In the genomic region with DNA sequence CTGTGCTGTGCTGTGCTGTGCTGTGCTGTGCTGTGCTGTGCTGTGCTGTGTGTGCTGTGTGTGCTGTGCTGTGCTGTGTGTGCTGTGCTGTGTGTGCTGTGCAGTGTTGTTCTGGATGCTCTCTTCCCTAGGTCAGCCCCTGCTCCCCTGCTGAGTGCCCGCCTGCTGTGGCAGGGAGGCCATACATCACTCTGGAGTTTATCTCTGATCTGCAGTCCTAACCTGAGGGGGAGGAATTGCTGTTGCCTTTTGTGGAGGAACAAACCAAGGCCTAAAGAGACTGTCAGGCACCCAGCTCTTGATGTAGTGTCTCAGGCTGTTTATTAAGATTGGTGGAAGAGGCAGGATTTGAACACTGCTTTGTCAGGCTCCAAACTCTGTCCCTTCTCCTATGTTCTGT, we compare ENCODE assay signal across 27 mouse cellular contexts. TPM values are rescaled to one million over a fixed set of nuclear protein-coding genes. Genes with fewer than 3 reads are reported as not detected.
DNase-seq lines count a peak whose midpoint lies in the region; ATAC-seq and TF ChIP-seq lines count a peak whose summit lies in the region.
"Had no signal": no experiment of that assay in that cellular context is flagged by ENCODE, and none has a peak within 500 bp of the region (broad histone marks: within the 10 kb centered on the region; RNA-seq: fewer than 3 reads in every experiment).

No protein-coding gene starts in this region.

- no peak for DNase-seq in midbrain, postnatal 0 days (ENCODE audit: low spot score)
- DNase-seq in liver, embryonic 14.5 days (ENCODE audit: low read depth in 3 of 3, low spot score in 3 of 3): peak in 2 of 3 experiments; percentile 41
- no peak for DNase-seq in frontal cortex, postnatal 10 days (ENCODE audit: low spot score in 2 of 2)
- DNase-seq in left cerebral cortex, adult 18-20 months (ENCODE audit: low spot score in 2 of 2): no peak
- no peak for DNase-seq in adrenal gland, adult 8-10 months
- DNase-seq: adrenal gland, adult 2 months; cerebellum, adult 8-10 months; cerebellum, postnatal 36 days; heart, postnatal 4 days; kidney, adult 9 months; kidney, postnatal 14 days; layer of hippocampus, postnatal 36 days; lung, postnatal 4 days; thymus, adult 2 months; thymus, postnatal 4 days had no signal

- H3K27me3 ChIP-seq in midbrain, embryonic 12.5 days: peaks cover 42% of the 10 kb centered on the region
- peaks cover 6% of the 10 kb centered on the region for H3K27me3 ChIP-seq in midbrain, postnatal 0 days (ENCODE audit: insufficient read depth, low read length)
- H3K27me3 ChIP-seq in liver, embryonic 14.5 days (ENCODE audit: control insufficient read depth, insufficient read depth, low read length): peaks cover 32% of the 10 kb centered on the region
- no peaks in the 10 kb centered on the region for H3K27me3 ChIP-seq in midbrain, embryonic 15.5 days (replicated peaks)

- H3K4me2 ChIP-seq in midbrain, embryonic 12.5 days (replicated peaks): no peak overlapping the region
- no peak overlapping the region for H3K4me2 ChIP-seq in midbrain, postnatal 0 days (ENCODE audit: low read depth, low read length, poor library complexity, severe bottlenecking)
- peak overlapping the region; percentile 56; the same call in 1 of the 2 replicates for H3K4me2 ChIP-seq in liver, embryonic 14.5 days (ENCODE audit: low read depth)
- no peak overlapping the region for H3K4me2 ChIP-seq in midbrain, embryonic 15.5 days
- H3K4me2 ChIP-seq: intestine, embryonic 15.5 days; lung, embryonic 15.5 days; neural tube, embryonic 15.5 days had no signal

- no peak for TF ChIP-seq CTCF in midbrain, postnatal 0 days (IDR thresholded peaks at IDR 0.05)
- no peak for TF ChIP-seq CTCF in liver, embryonic 14.5 days (IDR thresholded peaks at IDR 0.05; ENCODE audit: low read depth)

- H3K9ac ChIP-seq in midbrain, embryonic 12.5 days (replicated peaks): no peak overlapping the region
- H3K9ac ChIP-seq in midbrain, postnatal 0 days (replicated peaks; ENCODE audit: low read length, poor library complexity, severe bottlenecking): no peak overlapping the region
- H3K9ac ChIP-seq in liver, embryonic 14.5 days (replicated peaks): peak overlapping the region; percentile 40; the same call in 1 of the 2 replicates
- no peak overlapping the region for H3K9ac ChIP-seq in midbrain, embryonic 15.5 days
- H3K9ac ChIP-seq: intestine, embryonic 15.5 days; lung, embryonic 15.5 days; neural tube, embryonic 15.5 days had no signal

- peak; percentile 60 for TF ChIP-seq EP300 in liver, embryonic 14.5 days (IDR thresholded peaks at IDR 0.05; ENCODE audit: low read depth)

- 14% methylated on average over 1 of the region's 1 CpGs for WGBS in midbrain, embryonic 12.5 days
- 50% methylated on average over 1 of the region's 1 CpGs for WGBS in midbrain, postnatal 0 days
- 0% methylated on average over 1 of the region's 1 CpGs for WGBS in liver, embryonic 14.5 days (ENCODE audit: insufficient replicate concordance)
- 32% methylated on average over 1 of the region's 1 CpGs for WGBS in midbrain, embryonic 15.5 days

- peaks cover 34% of the 10 kb centered on the region for H3K4me1 ChIP-seq in midbrain, embryonic 12.5 days
- H3K4me1 ChIP-seq in midbrain, postnatal 0 days (ENCODE audit: insufficient read depth, low read length): peaks cover 10% of the 10 kb centered on the region
- H3K4me1 ChIP-seq in liver, embryonic 14.5 days (replicated peaks; ENCODE audit: control insufficient read depth in 2 of 2, insufficient read depth in 2 of 2, low read length in 1 of 2): peaks cover 18 to 38% of the 10 kb centered on the region in 2 experiments
- peaks cover 47% of the 10 kb centered on the region for H3K4me1 ChIP-seq in midbrain, embryonic 15.5 days

- no peaks in the 10 kb centered on the region for H3K36me3 ChIP-seq in midbrain, embryonic 12.5 days
- no peaks in the 10 kb centered on the region for H3K36me3 ChIP-seq in midbrain, postnatal 0 days (ENCODE audit: insufficient read depth, low read length)
- H3K36me3 ChIP-seq in liver, embryonic 14.5 days (replicated peaks; ENCODE audit: control insufficient read depth, insufficient read depth, low read depth): no peaks in the 10 kb centered on the region
- H3K36me3 ChIP-seq in midbrain, embryonic 15.5 days (replicated peaks): no peaks in the 10 kb centered on the region
- H3K36me3 ChIP-seq: embryonic facial prominence, embryonic 10.5 days; forebrain, embryonic 10.5 days; intestine, embryonic 15.5 days; lung, embryonic 15.5 days; neural tube, embryonic 15.5 days had no signal

- no peaks in the 10 kb centered on the region for H3K9me3 ChIP-seq in midbrain, embryonic 12.5 days
- H3K9me3 ChIP-seq in midbrain, postnatal 0 days (ENCODE audit: low read length): no peaks in the 10 kb centered on the region
- no peaks in the 10 kb centered on the region for H3K9me3 ChIP-seq in liver, embryonic 14.5 days (ENCODE audit: control insufficient read depth, low read length)
- H3K9me3 ChIP-seq in midbrain, embryonic 15.5 days: no peaks in the 10 kb centered on the region
- H3K9me3 ChIP-seq: embryonic facial prominence, embryonic 10.5 days; forebrain, embryonic 10.5 days; intestine, embryonic 15.5 days; lung, embryonic 15.5 days; neural tube, embryonic 15.5 days had no signal

- no peak overlapping the region for H3K4me3 ChIP-seq in midbrain, embryonic 12.5 days
- H3K4me3 ChIP-seq in midbrain, postnatal 0 days (ENCODE audit: low read depth, low read length): no peak overlapping the region
- H3K4me3 ChIP-seq in liver, embryonic 14.5 days (ENCODE audit: insufficient read depth in 1 of 2, low read depth in 2 of 2, low read length in 2 of 2): no peak overlapping the region
- no peak overlapping the region for H3K4me3 ChIP-seq in midbrain, embryonic 15.5 days
- H3K4me3 ChIP-seq: embryonic facial prominence, embryonic 10.5 days; forebrain, embryonic 10.5 days; intestine, embryonic 15.5 days; layer of hippocampus, adult 2 months; lung, embryonic 15.5 days; neural tube, embryonic 15.5 days had no signal

- H3K27ac ChIP-seq in midbrain, embryonic 12.5 days (replicated peaks): peak overlapping the region; percentile 54
- no peak overlapping the region for H3K27ac ChIP-seq in midbrain, postnatal 0 days (ENCODE audit: low read depth, low read length)
- H3K27ac ChIP-seq in liver, embryonic 14.5 days: peak overlapping the region; percentile 77
- H3K27ac ChIP-seq in midbrain, embryonic 15.5 days: peak overlapping the region; percentile 68; the same call in 1 of the 2 replicates
- H3K27ac ChIP-seq: embryonic facial prominence, embryonic 10.5 days; intestine, embryonic 15.5 days; layer of hippocampus, adult 2 months; lung, embryonic 15.5 days; neural tube, embryonic 15.5 days had no signal

- no peak for ATAC-seq in midbrain, embryonic 12.5 days (ENCODE audit: low FRiP score, low read depth)
- no peak for ATAC-seq in midbrain, postnatal 0 days (ENCODE audit: low FRiP score)
- ATAC-seq in common myeloid progenitor, adult 5-6 weeks (replicated peaks; ENCODE audit: low read depth, poor library complexity, severe bottlenecking): 0 out of 2 replicates have a peak, but pooled peaks have one; percentile 15
- ATAC-seq in liver, embryonic 14.5 days (ENCODE audit: insufficient read depth): peak; percentile 74
- no peak for ATAC-seq in midbrain, embryonic 15.5 days (replicated peaks)
- ATAC-seq: forebrain, embryonic 16.5 days; hindbrain, embryonic 16.5 days; intestine, embryonic 15.5 days had no signal

RNA-seq across cellular contexts. Expression of gene Asic4, which starts 12.4 kb away (rescaled TPM):
- polyA plus RNA-seq in midbrain, embryonic 12.5 days (2016; fragmentation: Nextera tagmentation; extraction: Ambion mirVana): 45.0 and 47.7 TPM in 2 replicates
- total RNA-seq in midbrain, postnatal 0 days (2014; rRNA removed): 180 and 188 TPM in 2 replicates
- polyA plus RNA-seq in midbrain, postnatal 0 days (2015; fragmentation: Nextera tagmentation; extraction: Ambion mirVana): 54.8 and 60.0 TPM in 2 replicates
- total RNA-seq in common myeloid progenitor, adult 5-6 weeks (2017): not detected in 2 replicates
- polyA plus RNA-seq in liver, embryonic 14.5 days (2012; rRNA removed): 0.03 TPM in 2 replicates
- polyA plus RNA-seq in liver, embryonic 14.5 days (2014; fragmentation: Nextera tagmentation; extraction: Ambion mirVana): not detected in 2 replicates
- 64.4 and 73.2 TPM in 2 replicates for polyA plus RNA-seq in midbrain, embryonic 15.5 days (2015; fragmentation: Nextera tagmentation; extraction: Ambion mirVana)
- 10 to 100 TPM; 16.2 to 19.6 TPM for total RNA-seq in left cerebral cortex, adult 18-20 months (2021)
- 10 to 100 TPM in 2 of 4 experiments, 1 to 10 TPM in 2; 4.9 to 11.1 (median 8.4) TPM for total RNA-seq in adrenal gland, adult 8-10 months (2022)
- total RNA-seq: ES-E14; heart, postnatal 4 days had no signal

RNA-seq across cellular contexts. Expression of gene Chpf, which starts 16.5 kb away (rescaled TPM):
- 35.9 and 36.3 TPM in 2 replicates for polyA plus RNA-seq in midbrain, embryonic 12.5 days (2016; fragmentation: Nextera tagmentation; extraction: Ambion mirVana)
- 125 and 132 TPM in 2 replicates for total RNA-seq in midbrain, postnatal 0 days (2014; rRNA removed)
- polyA plus RNA-seq in midbrain, postnatal 0 days (2015; fragmentation: Nextera tagmentation; extraction: Ambion mirVana): 60.0 and 60.8 TPM in 2 replicates
- 0.92 and 2.1 TPM in 2 replicates for total RNA-seq in common myeloid progenitor, adult 5-6 weeks (2017)
- polyA plus RNA-seq in liver, embryonic 14.5 days (2012; rRNA removed): 5.0 and 5.2 TPM in 2 replicates
- 2.8 and 3.6 TPM in 2 replicates for polyA plus RNA-seq in liver, embryonic 14.5 days (2014; fragmentation: Nextera tagmentation; extraction: Ambion mirVana)
- polyA plus RNA-seq in midbrain, embryonic 15.5 days (2015; fragmentation: Nextera tagmentation; extraction: Ambion mirVana): 42.3 and 45.8 TPM in 2 replicates
- total RNA-seq in left cerebral cortex, adult 18-20 months (2021): 10 to 100 TPM; 87.2 to 93.6 TPM
- 10 to 100 TPM; 56.6 to 72.7 (median 67.0) TPM for total RNA-seq in adrenal gland, adult 8-10 months (2022)

RNA-seq across cellular contexts. Expression of gene Tmem198, which starts 16.7 kb away (rescaled TPM):
- 26.5 and 27.6 TPM in 2 replicates for polyA plus RNA-seq in midbrain, embryonic 12.5 days (2016; fragmentation: Nextera tagmentation; extraction: Ambion mirVana)
- total RNA-seq in midbrain, postnatal 0 days (2014; rRNA removed): 52.4 and 57.8 TPM in 2 replicates
- 49.4 and 50.4 TPM in 2 replicates for polyA plus RNA-seq in midbrain, postnatal 0 days (2015; fragmentation: Nextera tagmentation; extraction: Ambion mirVana)
- 0.32 TPM in 1 of 2 replicates, not detected in the other for total RNA-seq in common myeloid progenitor, adult 5-6 weeks (2017)
- polyA plus RNA-seq in liver, embryonic 14.5 days (2012; rRNA removed): 0.13 and 0.18 TPM in 2 replicates
- polyA plus RNA-seq in liver, embryonic 14.5 days (2014; fragmentation: Nextera tagmentation; extraction: Ambion mirVana): 0.09 TPM in 1 of 2 replicates, not detected in the other
- polyA plus RNA-seq in midbrain, embryonic 15.5 days (2015; fragmentation: Nextera tagmentation; extraction: Ambion mirVana): 59.2 and 60.0 TPM in 2 replicates
- 100 to 1,000 TPM in 1 of 2 experiments, 10 to 100 TPM in 1; 93.8 to 107 TPM for total RNA-seq in left cerebral cortex, adult 18-20 months (2021)
- 1 to 10 TPM; 2.5 to 5.8 (median 3.0) TPM for total RNA-seq in adrenal gland, adult 8-10 months (2022)

RNA-seq across cellular contexts. Expression of gene Gmppa, which starts 26.9 kb away (rescaled TPM):
- 59.7 and 69.4 TPM in 2 replicates for polyA plus RNA-seq in midbrain, embryonic 12.5 days (2016; fragmentation: Nextera tagmentation; extraction: Ambion mirVana)
- 77.1 and 94.9 TPM in 2 replicates for total RNA-seq in midbrain, postnatal 0 days (2014; rRNA removed)
- polyA plus RNA-seq in midbrain, postnatal 0 days (2015; fragmentation: Nextera tagmentation; extraction: Ambion mirVana): 67.4 and 76.1 TPM in 2 replicates
- total RNA-seq in common myeloid progenitor, adult 5-6 weeks (2017): 61.7 and 73.9 TPM in 2 replicates
- 34.3 and 38.2 TPM in 2 replicates for polyA plus RNA-seq in liver, embryonic 14.5 days (2012; rRNA removed)
- polyA plus RNA-seq in liver, embryonic 14.5 days (2014; fragmentation: Nextera tagmentation; extraction: Ambion mirVana): 22.8 and 31.1 TPM in 2 replicates
- 86.1 and 98.7 TPM in 2 replicates for polyA plus RNA-seq in midbrain, embryonic 15.5 days (2015; fragmentation: Nextera tagmentation; extraction: Ambion mirVana)
- total RNA-seq in left cerebral cortex, adult 18-20 months (2021): 10 to 100 TPM; 67.1 to 70.4 TPM
- 100 to 1,000 TPM in 1 of 4 experiments, 10 to 100 TPM in 3; 56.5 to 103 (median 92.0) TPM for total RNA-seq in adrenal gland, adult 8-10 months (2022)

RNA-seq across cellular contexts. Expression of gene Obsl1, which starts 43.6 kb away (rescaled TPM):
- 42.7 and 46.6 TPM in 2 replicates for polyA plus RNA-seq in midbrain, embryonic 12.5 days (2016; fragmentation: Nextera tagmentation; extraction: Ambion mirVana)
- total RNA-seq in midbrain, postnatal 0 days (2014; rRNA removed): 40.7 and 45.9 TPM in 2 replicates
- polyA plus RNA-seq in midbrain, postnatal 0 days (2015; fragmentation: Nextera tagmentation; extraction: Ambion mirVana): 24.2 TPM in 2 replicates
- total RNA-seq in common myeloid progenitor, adult 5-6 weeks (2017): 1.4 and 2.7 TPM in 2 replicates
- 7.7 and 9.7 TPM in 2 replicates for polyA plus RNA-seq in liver, embryonic 14.5 days (2012; rRNA removed)
- polyA plus RNA-seq in liver, embryonic 14.5 days (2014; fragmentation: Nextera tagmentation; extraction: Ambion mirVana): 5.3 and 6.8 TPM in 2 replicates
- polyA plus RNA-seq in midbrain, embryonic 15.5 days (2015; fragmentation: Nextera tagmentation; extraction: Ambion mirVana): 29.3 and 31.9 TPM in 2 replicates
- total RNA-seq in left cerebral cortex, adult 18-20 months (2021): 10 to 100 TPM; 26.6 to 29.6 TPM
- total RNA-seq in adrenal gland, adult 8-10 months (2022): 100 to 1,000 TPM in 1 of 4 experiments, 10 to 100 TPM in 3; 71.0 to 109 (median 87.5) TPM

Comparison
In these comparisons a context has a peak if more than half of its experiments do, and no peak if none do; other contexts are left out.
1. ATAC-seq: peak in common myeloid progenitor, adult 5-6 weeks (single experiment) and liver, embryonic 14.5 days (single experiment); none in midbrain, embryonic 12.5 days (single experiment), midbrain, postnatal 0 days (single experiment) and midbrain, embryonic 15.5 days (single experiment).
2. DNase-seq: peak in liver, embryonic 14.5 days (2 of 3); none in midbrain, postnatal 0 days (single experiment), frontal cortex, postnatal 10 days (0 of 2), left cerebral cortex, adult 18-20 months (0 of 2) and adrenal gland, adult 8-10 months (single experiment).
3. RNA of gene Chpf, which starts 16.5 kb away (total RNA-seq): 125 to 132 TPM in midbrain, postnatal 0 days, 87.2 to 93.6 TPM in left cerebral cortex, adult 18-20 months and 56.6 to 72.7 TPM in adrenal gland, adult 8-10 months; 0.92 to 2.1 TPM in common myeloid progenitor, adult 5-6 weeks; every median in the first group is over 10 times any median in the second.